Mouse (Mus musculus) heart, adult 11 months (tissue): Measurements from ENCODE around the gene Efcab14.
A peak's percentile ranks its signal among the peaks of the same experiment; 100 is the strongest.

Experiments
- DNase-seq: peaks from one replicate; pipeline ENCODE4 v3.0.0; 2022

Gene Efcab14

DNA sequence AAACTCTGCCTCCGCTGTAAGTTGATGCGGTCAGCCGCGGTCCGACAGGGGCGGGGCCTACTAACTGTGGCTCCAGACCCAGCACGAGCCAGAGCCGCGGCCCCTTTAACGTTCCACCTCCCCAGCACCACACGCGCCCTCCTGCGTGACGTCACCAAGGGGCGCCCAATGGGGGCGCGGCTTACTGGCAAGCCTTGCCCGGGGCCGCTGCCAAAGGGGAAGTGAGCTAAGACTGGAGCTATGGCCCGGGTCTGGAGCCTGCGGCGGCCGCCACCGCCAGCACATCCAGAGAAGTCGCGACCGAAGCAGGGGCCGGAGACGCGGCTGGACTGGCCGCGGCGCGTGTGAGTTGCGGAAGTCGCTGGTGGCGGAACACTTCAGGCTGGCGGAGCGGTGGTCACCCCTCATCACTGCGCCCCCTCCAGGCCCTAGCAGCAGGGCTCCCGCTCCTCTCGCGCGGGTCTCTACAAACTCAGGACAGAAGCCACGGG is at the start of gene Efcab14:
Gene Efcab14 (plus strand): TSS at position 194 of the 491 bp plus-strand sequence.
- DNase-seq = peak; percentile 100

GRCm38 (mm10) chr4:115701468-115701867 is 36.1 kb upstream of the Efcab14 start:
- DNase-seq = peak; percentile 96

DNA sequence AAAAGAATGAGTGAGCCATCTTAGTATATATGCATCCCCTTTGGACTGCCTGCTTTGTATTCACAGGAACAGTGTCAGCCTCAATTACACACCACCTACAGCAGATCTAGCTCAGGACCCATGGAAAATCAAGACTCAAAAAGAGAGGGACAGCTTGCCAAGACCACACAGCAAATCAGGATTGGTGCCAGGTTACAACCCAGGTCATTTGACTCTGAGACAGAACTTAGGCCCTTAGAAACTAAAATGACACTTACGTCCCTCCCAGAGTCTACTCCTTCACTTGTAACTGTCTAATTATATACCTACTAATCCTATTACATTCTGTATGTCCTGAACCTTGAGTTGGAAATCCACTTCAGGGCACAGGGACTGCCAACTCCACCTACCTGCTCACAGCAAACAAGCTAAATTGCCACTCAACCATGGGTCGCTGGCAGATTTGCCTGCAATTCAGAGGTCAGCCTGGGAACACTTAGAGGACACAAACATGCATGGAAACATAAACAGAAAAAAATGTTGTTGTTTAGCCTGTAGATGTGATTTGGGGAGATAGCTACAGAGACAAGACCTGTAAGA is 33.5 kb upstream of the Efcab14 start:
- DNase-seq = no peak

DNA sequence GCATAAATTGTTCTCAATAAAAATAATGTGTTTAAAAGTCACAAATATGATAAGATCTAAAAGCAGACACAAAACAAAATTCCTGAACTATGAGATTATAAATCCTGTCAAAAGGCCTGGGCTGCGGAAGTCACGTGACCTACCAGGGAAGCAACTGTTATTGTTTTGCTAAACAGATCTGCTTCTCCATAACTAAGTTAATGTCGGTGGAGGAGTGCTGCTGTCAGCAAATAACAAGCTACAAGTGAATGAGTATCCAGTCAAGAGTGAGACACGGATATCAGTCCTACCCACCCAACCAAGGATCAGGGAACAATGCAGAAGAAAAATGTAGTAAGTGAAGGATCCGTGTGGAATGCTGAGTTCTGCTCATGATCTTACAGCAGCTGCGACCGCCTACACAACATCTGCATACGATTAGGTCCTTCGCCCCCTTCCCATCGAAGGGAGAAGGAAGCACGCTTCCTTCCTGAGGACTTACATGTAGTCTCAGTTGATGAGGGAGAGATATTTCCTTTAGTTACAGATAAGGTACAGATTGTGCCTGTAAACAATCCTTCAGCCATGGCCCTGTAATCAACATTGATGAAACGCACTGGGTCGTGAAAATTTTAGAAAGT is 28.5 kb upstream of the Efcab14 start:
- peak; percentile 98 for DNase-seq

DNA sequence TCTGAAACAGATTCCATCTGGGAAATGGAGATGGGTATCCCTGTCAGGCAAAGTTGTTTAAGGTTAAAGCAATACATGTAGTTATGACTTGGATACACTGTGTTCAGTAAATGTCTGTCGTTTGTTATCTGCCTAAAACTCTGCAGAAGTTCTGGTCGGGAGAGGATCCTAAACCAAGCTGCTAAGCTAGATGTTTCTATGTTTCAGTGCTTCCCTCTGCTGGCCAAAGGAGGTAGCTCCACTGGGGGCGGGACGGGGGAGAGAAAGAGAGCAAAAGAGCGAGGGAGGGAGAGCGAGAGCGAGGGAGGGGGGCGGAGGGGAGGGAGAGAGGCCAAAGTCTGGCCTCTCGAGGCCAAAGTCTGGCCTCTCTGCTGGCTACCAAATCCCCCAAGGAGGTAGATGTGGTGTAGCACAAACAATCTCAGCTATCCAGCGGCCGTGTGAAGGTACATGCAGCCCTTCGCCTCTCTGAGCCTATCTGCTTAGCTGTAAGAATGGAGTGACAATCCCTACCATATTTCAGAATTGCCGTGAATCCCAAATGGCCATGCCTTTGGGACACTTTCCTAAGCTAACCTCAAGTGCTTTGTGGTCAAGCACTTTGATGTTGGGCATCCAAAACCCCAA is 27.6 kb upstream of the Efcab14 start:
- peak; percentile 98 for DNase-seq

GRCm38 (mm10) chr4:115728721-115729120 is 8.8 kb upstream of the Efcab14 start:
- DNase-seq = peak; percentile 48

DNA sequence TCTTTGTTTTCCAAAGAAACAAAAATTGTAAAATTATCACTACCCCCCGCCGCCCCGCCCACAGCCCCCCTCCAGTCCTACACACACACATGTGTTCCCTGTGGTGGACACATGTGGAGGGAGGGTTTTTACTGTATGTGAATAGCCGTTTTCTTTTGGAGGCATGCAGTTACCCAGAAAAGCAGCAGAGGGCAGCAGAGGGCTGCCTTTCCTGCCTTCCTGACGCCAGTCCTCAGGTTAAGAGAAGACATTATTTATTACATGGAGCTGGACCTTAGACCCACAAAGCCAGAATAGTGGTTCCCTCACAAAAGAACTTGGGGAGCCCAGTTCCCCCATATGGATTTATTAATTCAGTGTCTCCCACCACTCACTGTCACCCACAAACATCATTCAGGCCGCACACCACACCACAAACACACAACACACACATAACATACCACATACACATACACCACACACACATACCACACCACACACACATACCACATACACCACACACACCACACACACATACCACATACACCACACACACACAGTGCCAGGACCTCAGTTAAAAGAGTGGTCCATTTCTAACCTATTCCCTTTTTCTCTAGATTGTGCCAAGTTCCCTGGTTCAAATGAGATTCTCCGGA is 5.8 kb upstream of the Efcab14 start:
- peak; percentile 87 for DNase-seq

DNA sequence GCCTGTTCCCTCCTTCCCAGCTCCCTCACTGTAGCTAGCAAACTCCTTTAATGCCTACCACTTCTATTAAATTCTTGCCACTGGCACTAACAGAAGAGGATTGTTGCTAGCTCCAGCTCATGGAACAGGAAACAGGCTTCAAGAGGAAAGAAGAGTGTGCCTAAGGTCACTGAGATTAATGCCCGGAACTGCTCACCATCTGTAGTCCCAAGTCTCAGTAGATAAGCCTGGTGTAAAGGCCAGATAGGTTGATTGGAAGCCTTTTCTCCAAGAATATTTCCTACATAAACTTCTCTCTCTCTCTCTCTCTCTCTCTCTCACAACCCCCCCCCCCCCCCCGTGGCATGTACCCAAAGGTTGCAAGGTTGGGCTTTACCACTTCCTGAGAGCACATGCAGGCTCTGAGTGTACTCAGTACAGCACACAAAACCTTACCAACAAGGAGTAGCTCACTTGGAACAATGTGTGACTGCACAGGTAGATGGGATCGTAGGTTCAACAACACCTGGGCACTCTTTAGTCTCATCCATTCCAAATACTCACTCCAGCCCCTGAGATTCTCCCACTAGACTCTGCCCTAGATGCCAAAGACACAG is 5.2 kb upstream of the Efcab14 start:
- DNase-seq = peak; percentile 51

GRCm38 (mm10) chr4:115733746-115734145 is 3.8 kb upstream of the Efcab14 start:
- peak; percentile 76 for DNase-seq

- peak; percentile 80 for DNase-seq
Observed at GRCm38 (mm10) chr4:115734867-115735266, 2.7 kb upstream of the Efcab14 start.

DNA sequence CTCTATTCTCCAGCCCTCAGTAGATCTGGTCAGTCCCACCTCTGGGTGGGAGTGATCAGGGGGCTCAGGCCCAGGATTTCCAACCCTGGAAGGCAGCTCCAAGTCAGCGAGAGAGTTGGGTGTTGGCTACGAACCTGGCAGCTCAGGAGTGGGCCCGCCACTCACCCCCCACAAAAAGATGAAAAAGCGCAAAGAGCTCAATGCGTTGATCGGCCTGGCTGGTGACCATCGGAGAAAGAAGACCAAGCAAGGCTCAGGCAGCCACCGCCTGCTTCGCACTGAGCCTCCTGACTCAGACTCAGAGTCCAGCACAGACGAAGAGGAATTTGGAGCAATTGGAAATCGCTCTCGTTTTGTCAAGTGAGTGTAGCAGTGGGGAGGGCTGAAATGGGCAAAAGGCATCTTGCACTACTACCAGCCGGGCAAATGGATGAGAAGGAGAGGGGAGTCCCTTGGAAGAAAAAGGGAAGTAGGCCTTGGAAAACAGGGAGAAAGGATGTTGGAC is 989 bp downstream of the Efcab14 start:
- peak; percentile 88 for DNase-seq

GRCm38 (mm10) chr4:115742658-115743057 is 5.1 kb downstream of the Efcab14 start:
- DNase-seq = peak; percentile 45

- DNase-seq = peak; percentile 72
Observed at GRCm38 (mm10) chr4:115743096-115743495, 5.6 kb downstream of the Efcab14 start.

DNA sequence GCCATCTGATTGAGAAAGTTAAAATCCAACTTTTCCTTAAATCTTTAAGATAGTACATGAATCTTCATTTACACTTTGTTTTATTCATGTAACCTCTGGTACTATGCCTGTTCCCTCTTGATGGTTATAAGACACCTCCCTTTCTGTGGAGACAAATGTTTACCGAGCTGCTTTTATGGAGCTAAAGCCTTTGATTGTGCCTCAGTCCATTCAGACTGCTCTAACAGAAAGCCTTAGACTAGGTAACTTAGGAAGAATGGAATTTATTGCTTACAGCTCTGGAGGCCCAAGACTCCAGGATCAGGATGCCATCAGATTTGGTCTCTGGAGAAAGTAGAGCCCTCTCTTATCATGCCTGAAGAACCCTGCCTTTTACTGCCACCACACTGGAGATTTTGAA is 10.6 kb downstream of the Efcab14 start:
- no peak for DNase-seq

GRCm38 (mm10) chr4:115749336-115749735 is 11.8 kb downstream of the Efcab14 start:
- DNase-seq = peak; percentile 35

GRCm38 (mm10) chr4:115754101-115754500 is 16.6 kb downstream of the Efcab14 start:
- peak; percentile 68 for DNase-seq

DNA sequence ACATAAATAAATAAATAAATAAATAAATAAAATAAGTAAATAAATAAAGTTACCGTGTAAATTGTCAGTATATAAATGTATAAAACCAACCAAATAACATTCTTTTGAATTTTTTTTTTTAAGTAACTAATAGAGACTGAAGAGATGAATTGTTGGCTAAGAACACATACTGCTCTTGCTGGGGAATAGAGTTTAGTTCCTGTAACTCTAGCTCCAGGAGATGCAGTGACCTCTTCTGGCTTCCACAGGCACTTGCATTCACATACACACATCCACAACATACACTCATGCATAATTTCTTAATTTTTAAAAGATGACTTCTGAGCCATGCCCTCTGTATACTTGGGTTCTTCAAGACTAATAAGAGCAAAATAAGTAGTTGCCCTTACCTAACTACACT is 17.3 kb downstream of the Efcab14 start:
- DNase-seq = no peak

GRCm38 (mm10) chr4:115761206-115761605 is 23.7 kb downstream of the Efcab14 start:
- peak; percentile 59 for DNase-seq

- DNase-seq = peak; percentile 66
Observed at GRCm38 (mm10) chr4:115764581-115764980, 27.0 kb downstream of the Efcab14 start.

- no peak for DNase-seq
Observed at GRCm38 (mm10) chr4:115767647-115768467, 30.3 kb downstream of the Efcab14 start.

GRCm38 (mm10) chr4:115775056-115775455 is 37.5 kb downstream of the Efcab14 start:
- DNase-seq = peak; percentile 82

DNA sequence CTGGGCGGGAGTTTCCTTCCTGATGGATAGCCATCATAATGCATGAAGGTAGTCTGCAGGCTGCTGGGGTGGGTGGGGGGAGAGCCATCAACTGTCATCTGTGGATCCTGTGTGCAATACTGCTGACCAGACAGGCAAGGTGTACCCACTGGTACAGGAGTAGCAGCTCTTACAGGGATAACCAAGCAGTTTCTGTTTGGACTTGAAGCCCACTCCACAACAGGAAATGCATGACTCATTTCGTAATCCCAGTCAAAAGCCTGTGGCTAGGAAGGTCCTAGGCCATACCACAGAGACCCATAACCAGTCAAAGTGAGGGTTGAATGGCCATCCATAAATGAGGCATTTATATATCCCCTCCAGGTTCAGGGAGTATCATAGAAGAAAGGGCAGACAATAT is 40.1 kb downstream of the Efcab14 start:
- DNase-seq = peak; percentile 70
